Mouse (Mus musculus): ENCODE data around the gene Kcnmb3.

- no peak for TF ChIP-seq CTCF (conservative IDR thresholded peaks at IDR 0.05; ENCODE audit: low read length)
- no peak for TF ChIP-seq POU5F1 (IDR thresholded peaks at IDR 0.05; ENCODE audit: borderline replicate concordance, low read length)
- TF ChIP-seq NANOG (IDR thresholded peaks at IDR 0.05; ENCODE audit: borderline replicate concordance, low read length): no peak
Measured at GRCm38 (mm10) chr3:32441710-32442109, 50.3 kb downstream of the Kcnmb3 start.
